Mouse (Mus musculus): Measurements from ENCODE around the gene Atp1a2. TPM values are rescaled to one million over a fixed set of nuclear protein-coding genes. Genes with fewer than 3 reads are reported as not detected.
A peak's percentile ranks its signal among the peaks of the same experiment; 100 is the strongest.
"Not testable (repeated sequence)": the region's sequence is repeated elsewhere in the genome, so short reads cannot be mapped to it uniquely, and the experiment has no call there.

Atp1a2 gene
- polyA plus RNA-seq, 3 experiments from 2014 or later, result 0.12 to 0.52 TPM; not detected in 1

DNA sequence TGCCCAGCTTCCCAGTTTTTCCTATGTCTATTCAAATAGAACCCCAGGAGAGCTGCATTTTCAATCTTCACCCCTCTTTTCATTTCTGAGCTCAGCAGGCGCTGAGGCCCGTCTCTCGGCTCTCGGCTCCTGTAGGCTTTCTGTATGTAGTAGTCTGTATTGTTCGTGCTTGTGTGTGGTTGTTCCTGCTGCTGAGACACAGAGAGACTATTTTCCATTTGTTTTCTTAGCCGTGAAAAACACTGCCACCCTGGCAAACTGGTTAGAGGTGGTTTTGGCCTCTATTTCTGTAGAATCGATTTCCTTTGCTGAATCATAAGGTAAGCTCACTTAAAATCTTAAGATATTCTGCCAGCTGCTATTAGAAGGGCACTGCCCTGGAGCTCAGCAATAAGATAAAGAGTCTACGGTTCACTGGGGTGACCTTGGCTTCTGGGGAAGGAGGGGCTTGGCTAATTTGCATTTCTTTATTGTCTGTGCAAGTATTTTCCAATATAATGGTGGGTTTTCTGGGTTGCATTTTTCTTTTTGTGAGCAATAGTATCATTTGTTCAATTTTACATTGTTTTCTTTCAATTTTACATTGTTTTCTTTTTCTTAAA lies 36.3 kb downstream of the Atp1a2 start, which contains the start of gene Igsf8:
Gene Igsf8, plus strand, starts transcription at position 165 of the 602 bp plus-strand sequence.
- no peak for ATAC-seq

DNA sequence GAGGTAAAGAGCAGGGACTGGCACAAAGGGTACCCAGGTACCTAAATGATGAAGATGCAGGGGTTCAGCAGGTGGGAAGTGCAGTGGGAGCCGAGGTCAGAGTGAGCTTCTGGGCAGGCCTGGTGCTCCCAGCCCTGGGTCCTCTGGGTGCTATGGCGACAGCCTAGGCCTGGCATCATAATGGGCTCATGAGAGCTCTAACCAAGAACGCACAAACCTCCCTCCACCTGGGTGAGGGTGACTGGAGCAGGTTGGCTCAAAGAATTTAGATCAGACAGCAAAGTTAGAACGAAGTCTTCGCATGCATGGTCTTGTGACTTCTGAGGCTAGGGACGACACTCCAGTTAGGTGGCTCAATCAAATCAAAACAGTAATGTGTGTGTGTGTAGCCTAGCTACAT lies 39.5 kb downstream of the Atp1a2 start, which contains the start of gene Atp1a4:
Gene Atp1a4, minus strand, starts transcription at position 101 of the 400 bp plus-strand sequence.
- no peak for ATAC-seq

DNA sequence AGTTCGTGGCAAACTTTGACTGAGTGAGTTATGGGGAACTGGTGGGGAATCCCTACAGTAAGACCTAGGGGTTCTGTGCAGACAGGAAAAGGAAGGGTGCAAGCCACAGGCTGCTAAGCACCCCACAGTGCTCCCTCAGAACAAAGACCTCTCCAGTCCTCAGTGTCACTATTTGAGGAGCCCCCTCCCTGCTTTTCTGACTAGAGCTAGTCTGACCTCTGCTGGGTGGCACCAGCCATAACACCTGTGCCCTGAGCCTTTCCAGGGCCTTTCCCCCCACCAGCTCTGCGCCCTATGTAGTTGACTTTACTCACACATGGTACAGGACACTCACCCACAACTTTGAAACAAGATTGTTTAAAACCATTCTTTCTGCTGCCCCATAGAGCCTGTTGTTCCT lies 50.2 kb downstream of the Atp1a2 start:
- peak; percentile 46 for ATAC-seq

DNA sequence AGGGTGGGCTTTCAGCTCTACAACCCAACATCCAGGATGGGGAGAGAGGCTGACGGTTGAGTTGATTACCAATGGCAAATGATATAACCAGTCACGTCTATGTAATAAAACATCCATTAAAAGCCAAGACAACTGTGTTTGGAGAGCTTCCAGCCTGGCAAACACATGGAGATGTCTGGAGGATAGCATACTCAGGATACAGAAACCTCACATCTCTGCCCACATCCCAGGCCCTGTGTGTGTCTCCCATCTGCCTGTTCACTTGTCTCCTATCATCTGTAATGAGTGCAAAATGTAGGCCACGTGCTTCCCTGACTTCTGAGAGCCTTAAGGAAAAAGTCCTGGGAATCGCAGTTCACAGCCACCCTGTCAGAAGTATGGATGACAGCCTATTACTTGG lies 50.6 kb downstream of the Atp1a2 start:
- ATAC-seq, result no peak

DNA sequence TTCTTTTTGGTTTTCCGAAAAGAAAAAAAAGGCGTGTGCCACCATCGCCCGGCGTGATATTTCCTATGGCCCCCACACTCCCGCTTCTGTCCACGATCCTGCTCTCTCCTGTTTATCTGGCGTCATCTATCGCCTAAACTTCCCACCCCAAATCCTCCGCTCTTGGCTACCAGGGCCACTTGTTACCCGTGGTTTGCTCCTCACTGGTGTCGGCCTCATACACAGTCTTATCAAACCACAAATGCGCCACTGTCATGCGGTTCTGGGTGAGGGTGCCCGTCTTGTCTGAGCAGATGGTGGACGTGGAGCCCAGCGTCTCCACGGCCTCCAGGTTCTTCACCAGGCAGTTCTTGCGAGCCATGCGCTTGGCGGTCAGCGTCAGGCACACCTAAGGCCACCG lies 53.2 kb downstream of the Atp1a2 start:
- ATAC-seq, result not testable (repeated sequence)

DNA sequence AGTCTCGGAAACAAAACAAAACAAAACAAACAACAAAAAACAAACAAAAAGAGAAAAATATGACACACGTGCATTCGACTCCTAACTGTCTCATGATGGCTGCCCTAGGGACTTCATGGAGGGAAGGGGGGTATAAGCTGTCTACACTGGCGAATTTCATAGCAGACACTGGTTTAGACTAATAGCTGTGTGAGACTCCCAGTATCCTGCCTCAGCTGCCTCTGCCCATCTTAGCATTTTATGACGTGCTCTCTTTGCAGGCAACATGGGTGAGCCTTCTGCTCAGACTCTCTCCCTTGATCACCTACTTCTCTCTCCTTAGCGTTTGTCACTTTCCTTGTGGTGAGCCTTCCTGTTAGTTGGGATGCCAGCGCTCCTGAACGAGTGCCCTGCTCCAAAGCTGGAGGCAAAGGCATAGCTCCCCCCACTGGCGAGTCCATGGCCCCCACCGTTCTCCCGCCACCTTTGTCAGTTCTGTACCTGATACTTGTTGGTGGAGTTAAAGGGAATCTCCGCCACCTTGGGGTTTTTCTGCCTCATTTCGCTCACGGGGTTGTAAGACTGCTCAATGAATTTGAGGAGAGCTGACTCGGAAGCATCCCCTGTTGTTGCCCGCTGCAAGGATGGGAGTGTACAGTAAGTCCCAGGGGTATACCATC lies 54.2 kb downstream of the Atp1a2 start:
- ATAC-seq, result no peak

DNA sequence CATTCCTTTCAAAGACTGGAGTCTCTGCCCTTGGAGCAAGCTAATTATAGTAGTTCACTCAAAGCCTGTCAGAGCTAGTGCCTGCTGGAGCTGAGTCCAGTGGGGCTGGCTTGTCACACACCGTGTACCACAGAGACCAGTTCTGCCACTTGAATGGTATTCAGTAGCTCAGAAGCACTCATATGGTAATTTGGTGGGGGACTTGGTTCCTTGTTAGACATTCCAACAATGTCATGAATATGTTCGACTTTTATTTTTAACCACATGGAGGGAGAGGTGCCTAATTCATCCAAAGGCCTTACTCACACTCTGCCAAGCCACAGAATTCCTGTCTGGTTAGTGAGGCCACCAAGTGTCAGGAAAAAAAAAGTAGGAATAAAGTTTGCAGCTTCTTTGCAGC lies 55.5 kb downstream of the Atp1a2 start:
- no peak for ATAC-seq

DNA sequence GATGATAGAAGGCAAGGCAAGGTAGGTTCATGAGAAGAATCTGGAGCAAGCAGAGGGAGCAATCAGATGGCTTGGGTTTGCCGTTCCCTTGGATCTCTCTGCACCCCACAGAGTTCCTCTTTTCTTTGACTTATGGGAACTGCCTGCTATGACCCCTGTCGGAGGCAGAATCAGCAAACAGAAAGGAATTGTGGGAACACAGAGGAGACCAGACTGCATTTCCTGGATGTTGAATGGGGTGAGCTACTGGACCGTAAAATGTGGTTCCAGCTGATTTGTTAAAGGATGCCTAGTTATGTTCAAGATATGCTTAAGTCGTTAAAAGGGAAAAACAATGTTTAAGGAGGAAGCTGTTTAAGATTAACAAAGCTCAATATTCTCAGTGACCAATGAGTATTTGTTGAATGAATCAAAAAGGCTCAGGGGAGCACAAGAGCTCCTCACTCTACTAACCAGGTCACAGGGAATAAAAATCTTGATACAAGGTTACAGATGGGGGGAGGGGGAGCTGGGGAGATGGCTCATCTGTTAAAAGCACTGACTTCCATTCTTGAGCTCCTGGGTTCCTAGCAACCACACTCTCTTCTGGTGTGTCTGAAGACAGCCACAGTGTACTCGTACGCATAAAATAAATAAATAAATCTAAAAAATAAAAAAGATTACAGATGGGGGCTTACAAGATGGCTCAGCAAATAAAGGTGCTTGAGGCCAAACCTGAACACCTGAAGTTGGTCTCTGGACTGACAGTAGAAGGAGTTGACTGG lies 56.7 kb downstream of the Atp1a2 start:
- ATAC-seq, result no peak

DNA sequence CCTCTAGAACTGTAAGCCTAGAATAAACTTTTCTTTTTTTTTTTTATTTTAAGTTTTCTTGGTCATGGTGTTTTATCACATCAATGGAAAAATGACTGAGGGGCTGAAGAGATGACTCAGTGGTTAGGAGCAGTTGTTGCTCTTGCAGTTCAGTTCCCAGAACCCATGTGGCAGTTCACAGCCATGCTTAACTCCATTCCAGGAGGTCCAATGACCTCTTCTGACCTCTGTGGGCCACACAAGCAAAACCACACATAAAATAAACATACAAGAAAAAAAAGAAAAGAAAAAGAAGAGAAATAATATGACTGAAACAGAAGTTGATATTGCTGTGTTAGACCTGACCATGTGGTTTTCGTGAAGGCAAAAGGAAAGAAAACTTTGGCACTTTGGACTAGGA lies 68.6 kb downstream of the Atp1a2 start:
- no peak for ATAC-seq

DNA sequence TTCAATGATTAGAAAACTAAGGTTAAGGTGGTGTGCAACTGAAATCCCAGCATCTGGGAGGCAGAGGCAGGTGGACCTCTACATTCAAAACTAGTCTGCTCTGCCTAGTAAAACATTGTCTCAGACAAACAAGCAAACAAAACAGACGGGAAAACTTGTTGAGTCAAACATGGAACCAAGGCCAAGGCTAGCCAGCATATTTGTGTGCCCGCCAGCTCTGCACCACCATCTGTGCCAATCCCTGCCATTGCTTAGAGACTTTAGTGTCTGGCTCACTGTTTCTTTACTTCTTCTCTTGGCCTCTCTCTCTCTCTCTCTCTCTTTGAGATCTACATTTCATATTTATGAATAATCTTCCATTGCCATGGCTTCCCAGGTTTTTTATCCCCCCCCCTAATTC lies 69.7 kb downstream of the Atp1a2 start:
- no peak for ATAC-seq

Other genes starting within 250 kb of the Atp1a2 start
- not detected for gene Nhlh1, start 240.5 kb downstream of the Atp1a2 start, polyA plus RNA-seq (2017; shearing (Covaris generic))
- gene Copa, start 215.5 kb downstream of the Atp1a2 start, polyA plus RNA-seq (2017; shearing (Covaris generic)), result 100 to 1,000 TPM in 1 of 3 experiments, 10 to 100 TPM in 2; 94.5 to 111 (median 98.0) TPM
- gene Ncstn, start 215.3 kb downstream of the Atp1a2 start, polyA plus RNA-seq (2017; shearing (Covaris generic)), result 100 to 1,000 TPM in 2 of 3 experiments, 10 to 100 TPM in 1; 97.1 to 147 (median 109) TPM
- gene Pex19, start 171.3 kb downstream of the Atp1a2 start, polyA plus RNA-seq (2017; shearing (Covaris generic)), result 10 to 100 TPM; 61.2 to 81.8 (median 78.3) TPM
- 10 to 100 TPM; 46.7 to 99.2 (median 78.4) TPM for gene Dcaf8, start 150.0 kb downstream of the Atp1a2 start, polyA plus RNA-seq (2017; shearing (Covaris generic))
- 10 to 100 TPM; 46.0 to 50.6 (median 47.6) TPM for gene Pea15a, start 91.3 kb downstream of the Atp1a2 start, polyA plus RNA-seq (2017; shearing (Covaris generic))
- gene Casq1, start 78.2 kb downstream of the Atp1a2 start, polyA plus RNA-seq (2017; shearing (Covaris generic)), result not detected
- gene Atp1a4, start 39.6 kb downstream of the Atp1a2 start, polyA plus RNA-seq (2017; shearing (Covaris generic)), result not detected
- gene Igsf8, start 36.4 kb downstream of the Atp1a2 start, polyA plus RNA-seq (2017; shearing (Covaris generic)), result 1 to 10 TPM; 3.8 to 5.4 (median 5.2) TPM
- gene Kcnj9, start 31.3 kb upstream of the Atp1a2 start, polyA plus RNA-seq (2017; shearing (Covaris generic)), result not detected
- under 1 TPM in 1 of 3 experiments, not detected in 2; 0.12 TPM for gene Kcnj10, start 43.1 kb upstream of the Atp1a2 start, polyA plus RNA-seq (2017; shearing (Covaris generic))
- 1 to 10 TPM; 4.9 to 6.3 (median 5.7) TPM for gene Pigm, start 78.5 kb upstream of the Atp1a2 start, polyA plus RNA-seq (2017; shearing (Covaris generic))
- gene Slamf9, start 177.3 kb upstream of the Atp1a2 start, polyA plus RNA-seq (2017; shearing (Covaris generic)), result under 1 TPM in 2 of 3 experiments, not detected in 1; 0.36 to 0.61 TPM
- 1 to 10 TPM in 1 of 3 experiments, under 1 TPM in 1, not detected in 1; 0.50 to 1.4 TPM for gene Igsf9, start 183.7 kb upstream of the Atp1a2 start, polyA plus RNA-seq (2017; shearing (Covaris generic))
- gene Tagln2, start 202.0 kb upstream of the Atp1a2 start, polyA plus RNA-seq (2017; shearing (Covaris generic)), result 100 to 1,000 TPM; 260 to 650 (median 280) TPM
- gene Cfap45, start 222.7 kb upstream of the Atp1a2 start, polyA plus RNA-seq (2017; shearing (Covaris generic)), result 1 to 10 TPM in 2 of 3 experiments, under 1 TPM in 1; 0.43 to 1.5 (median 1.2) TPM

Measured in inflammation-experienced regulatory T-cells, adult 6 months (primary cell).